Mouse (Mus musculus) CH12.LX (cell line): ENCODE measurements around the gene Nuak2.

Experiments
- CHD1 ChIP-seq: IDR thresholded peaks from 2 replicates; pipeline ENCODE4 v1.6.1; 2012; ENCODE audit warnings: low read depth, low read length, improper control_type of control experiment, inconsistent platforms
- CTCF ChIP-seq, 2 experiments: IDR thresholded peaks in 1 of 2; conservative IDR thresholded peaks in 1 of 2; 2 replicates each; pipeline ENCODE4 v1.5.1; 2011 to 2012; ENCODE audit warnings: low read depth in 2 of 2, low read length in 2 of 2, improper control_type of control experiment in 1 of 2, inconsistent platforms in 1 of 2, mild to moderate bottlenecking in 1 of 2, moderate library complexity in 1 of 2
- EP300 ChIP-seq: IDR thresholded peaks from 2 replicates; pipeline ENCODE4 v1.6.1; 2011; ENCODE audit warnings: low read length, improper control_type of control experiment
- ETS1 ChIP-seq: conservative IDR thresholded peaks from 2 replicates; pipeline ENCODE4 v1.6.1; 2012; ENCODE audit warnings: low read depth, mild to moderate bottlenecking, inconsistent platforms, low read length, improper control_type of control experiment, moderate library complexity
- MAFK ChIP-seq: IDR thresholded peaks from 2 replicates; pipeline ENCODE4 v1.6.1; 2011; ENCODE audit warnings: low read length, improper control_type of control experiment; ENCODE audit not compliant: insufficient replicate concordance
- MAX ChIP-seq: IDR thresholded peaks from 2 replicates; pipeline ENCODE4 v1.6.1; 2011; ENCODE audit warnings: low read length, improper control_type of control experiment
- SIN3A ChIP-seq: IDR thresholded peaks from 2 replicates; pipeline ENCODE4 v1.6.1; 2012; ENCODE audit warnings: low read length, improper control_type of control experiment, inconsistent platforms
- UBTF ChIP-seq: IDR thresholded peaks from 2 replicates; pipeline ENCODE4 v1.6.1; 2012; ENCODE audit warnings: low read depth, mild to moderate bottlenecking, inconsistent platforms, low read length, improper control_type of control experiment, moderate library complexity
- ZC3H11A ChIP-seq: IDR thresholded peaks from 2 replicates; pipeline ENCODE4 v1.6.1; 2012; ENCODE audit warnings: low read depth, mild to moderate bottlenecking, inconsistent platforms, low read length, improper control_type of control experiment
- ZKSCAN1 ChIP-seq: IDR thresholded peaks from 2 replicates; pipeline ENCODE4 v1.6.1; 2012; ENCODE audit warnings: low read depth, inconsistent platforms, low read length, improper control_type of control experiment, borderline replicate concordance

GRCm38 (mm10) chr1:132267959-132268358 is 48.0 kb upstream of the Nuak2 start:
- TF ChIP-seq CTCF (conservative IDR thresholded peaks at IDR 0.05 in 1 of 2, IDR thresholded peaks at IDR 0.05 in 1 of 2; ENCODE audit: low read depth in 2 of 2, low read length in 2 of 2), result no peak
- TF ChIP-seq EP300, result no peak
- TF ChIP-seq ZKSCAN1, result no peak
- TF ChIP-seq CHD1, result no peak
- no peak for TF ChIP-seq ETS1
- TF ChIP-seq SIN3A, result no peak
- TF ChIP-seq UBTF, result no peak
- no peak for TF ChIP-seq ZC3H11A
- TF ChIP-seq MAFK, result no peak
- no peak for TF ChIP-seq MAX
